Mouse (Mus musculus) urinary bladder, postnatal 4 days (tissue): ENCODE results near the gene Synpo2.

Experiments used
- DNase-seq, 2 experiments: peaks; one replicate each; pipeline ENCODE4 v3.0.0; 2021 to 2022; ENCODE audit warnings: low spot score in 2 of 2

Synpo2 gene

GRCm38 (mm10) chr3:123205065-123205464, 30.9 kb downstream of the Synpo2 start:
- DNase-seq: no peak

GRCm38 (mm10) chr3:123204658-123205057, 31.3 kb downstream of the Synpo2 start:
- DNase-seq: no peak

GRCm38 (mm10) chr3:123201798-123202197, 34.2 kb downstream of the Synpo2 start:
- no peak for DNase-seq

GRCm38 (mm10) chr3:123193740-123194139, 42.2 kb downstream of the Synpo2 start:
- DNase-seq: no peak

GRCm38 (mm10) chr3:123191602-123192001, 44.3 kb downstream of the Synpo2 start:
- no peak for DNase-seq

- DNase-seq: no peak
These were observed 45.6 kb downstream of the Synpo2 start for GRCm38 (mm10) chr3:123190329-123190728.

- DNase-seq: no peak
These were observed 46.1 kb downstream of the Synpo2 start for GRCm38 (mm10) chr3:123189826-123190225.

- no peak for DNase-seq
These were observed 47.2 kb downstream of the Synpo2 start for GRCm38 (mm10) chr3:123188616-123189230.

- no peak for DNase-seq
These were observed 48.4 kb downstream of the Synpo2 start for GRCm38 (mm10) chr3:123187370-123188124.

- DNase-seq: no peak
These were observed 50.6 kb downstream of the Synpo2 start for GRCm38 (mm10) chr3:123185238-123185925.

- DNase-seq: no peak
These were observed 51.7 kb downstream of the Synpo2 start for GRCm38 (mm10) chr3:123184281-123184680.

- DNase-seq: no peak
These were observed 56.4 kb downstream of the Synpo2 start for GRCm38 (mm10) chr3:123179508-123179907.

- DNase-seq: no peak
These were observed 56.9 kb downstream of the Synpo2 start for GRCm38 (mm10) chr3:123179041-123179440.

- no peak for DNase-seq
These were observed 57.5 kb downstream of the Synpo2 start for GRCm38 (mm10) chr3:123178420-123178819.

- no peak for DNase-seq
These were observed 59.3 kb downstream of the Synpo2 start for GRCm38 (mm10) chr3:123176366-123177334.

GRCm38 (mm10) chr3:123175142-123175541, 60.8 kb downstream of the Synpo2 start:
- DNase-seq: no peak

- no peak for DNase-seq
These were observed 61.6 kb downstream of the Synpo2 start for GRCm38 (mm10) chr3:123174379-123174697.

GRCm38 (mm10) chr3:123173553-123174378, 62.2 kb downstream of the Synpo2 start:
- no peak for DNase-seq

- DNase-seq: no peak
These were observed 63.8 kb downstream of the Synpo2 start for GRCm38 (mm10) chr3:123172151-123172550.

- DNase-seq: no peak
These were observed 66.6 kb downstream of the Synpo2 start for GRCm38 (mm10) chr3:123169398-123169797.

GRCm38 (mm10) chr3:123168815-123169214, 67.1 kb downstream of the Synpo2 start:
- no peak for DNase-seq
